Mouse (Mus musculus) cerebellum, adult 8-10 months (tissue): ENCODE measurements around the gene Zfp772.
"Not testable (repeated sequence)": the region's sequence is repeated elsewhere in the genome, so short reads cannot be mapped to it uniquely, and the experiment has no call there.

ENCODE experiments used
- DNase-seq: peaks from one replicate; pipeline ENCODE4 v3.0.0; 2022

Gene Zfp772

DNA sequence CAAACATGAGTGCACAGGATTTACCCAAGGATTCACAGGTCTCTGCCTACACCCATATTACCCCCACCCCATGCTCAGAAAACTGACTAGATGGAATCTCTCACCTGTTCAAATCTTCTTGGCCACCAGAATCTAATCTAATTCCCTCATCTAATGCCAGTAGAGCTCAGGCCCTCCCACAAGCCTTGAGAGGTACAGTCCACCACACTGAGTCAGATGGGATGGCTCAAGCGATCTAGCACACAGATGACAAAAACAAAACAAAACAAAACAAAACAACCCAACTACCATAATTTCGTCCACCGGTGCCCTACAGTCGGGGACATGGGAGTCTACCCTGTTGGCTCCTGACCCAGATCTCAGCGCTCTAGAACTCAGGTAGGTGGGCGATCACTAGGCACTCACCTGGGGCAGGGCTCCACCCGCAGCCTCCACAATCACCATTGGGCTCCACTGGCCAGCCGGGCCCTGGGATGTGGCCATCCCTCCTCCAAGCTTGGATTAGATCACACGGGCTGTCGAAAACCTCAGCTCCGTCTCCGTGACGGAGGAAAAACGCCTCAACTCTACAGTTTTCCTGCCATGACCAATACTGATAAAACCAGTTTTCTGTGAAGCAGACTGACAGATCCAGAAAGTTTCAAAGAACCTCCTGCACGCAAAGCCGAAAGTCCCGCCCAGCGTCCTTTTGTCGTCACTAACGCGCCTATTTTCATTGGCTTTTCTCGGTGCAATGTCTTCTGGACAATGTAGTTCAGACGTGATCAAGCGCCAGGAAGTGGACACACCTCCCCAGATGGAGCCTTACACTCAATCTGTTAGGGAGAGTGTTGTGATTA, at the start of gene Zfp772:
Gene Zfp772 (minus strand): TSS at position 686 of the 839 bp plus-strand sequence.
- DNase-seq = peak; percentile 39

GRCm38 (mm10) chr7:7247228-7247627, 37.4 kb upstream of the Zfp772 start, which contains the start of gene Vmn2r29:
Gene Vmn2r29, minus strand, starts transcription at chr7:7247328.
- not testable (repeated sequence) for DNase-seq

DNA sequence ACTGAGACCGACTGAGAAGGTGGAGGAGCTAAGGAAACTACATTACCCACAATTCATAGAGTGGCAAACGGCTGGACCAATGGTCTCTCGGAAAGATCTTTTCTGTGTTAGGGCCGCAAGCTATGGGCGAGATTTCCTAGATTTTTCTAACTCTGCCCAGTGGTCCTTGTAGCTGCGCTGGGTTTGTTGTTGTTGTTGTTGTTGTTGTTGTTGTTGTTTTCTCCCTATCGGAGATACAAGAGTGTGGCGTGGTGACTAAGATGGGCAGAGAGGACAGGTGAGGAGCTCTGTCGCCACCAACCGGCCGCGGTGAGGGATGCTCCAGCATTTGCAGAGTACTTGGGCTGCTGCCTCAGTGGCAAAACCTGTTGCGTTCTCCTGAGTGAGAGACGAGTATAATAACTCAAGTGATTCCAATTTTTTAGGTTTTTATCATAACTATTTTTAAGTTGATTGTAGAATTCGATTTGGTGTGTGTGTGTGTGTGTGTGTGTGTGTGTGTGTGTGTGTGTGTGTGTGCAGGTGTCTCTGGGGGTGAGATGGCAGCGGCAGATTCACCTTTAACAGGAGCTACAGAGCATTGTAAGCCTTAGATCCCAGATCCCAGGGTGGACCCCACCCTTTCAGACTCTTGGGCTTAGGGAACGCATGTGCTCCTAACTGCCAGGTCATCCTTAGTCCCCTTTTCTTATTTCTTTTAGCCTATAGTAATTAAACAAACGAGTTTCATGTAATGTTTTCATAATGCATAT, 21.4 kb downstream of the Zfp772 start:
- peak; percentile 70 for DNase-seq

DNA sequence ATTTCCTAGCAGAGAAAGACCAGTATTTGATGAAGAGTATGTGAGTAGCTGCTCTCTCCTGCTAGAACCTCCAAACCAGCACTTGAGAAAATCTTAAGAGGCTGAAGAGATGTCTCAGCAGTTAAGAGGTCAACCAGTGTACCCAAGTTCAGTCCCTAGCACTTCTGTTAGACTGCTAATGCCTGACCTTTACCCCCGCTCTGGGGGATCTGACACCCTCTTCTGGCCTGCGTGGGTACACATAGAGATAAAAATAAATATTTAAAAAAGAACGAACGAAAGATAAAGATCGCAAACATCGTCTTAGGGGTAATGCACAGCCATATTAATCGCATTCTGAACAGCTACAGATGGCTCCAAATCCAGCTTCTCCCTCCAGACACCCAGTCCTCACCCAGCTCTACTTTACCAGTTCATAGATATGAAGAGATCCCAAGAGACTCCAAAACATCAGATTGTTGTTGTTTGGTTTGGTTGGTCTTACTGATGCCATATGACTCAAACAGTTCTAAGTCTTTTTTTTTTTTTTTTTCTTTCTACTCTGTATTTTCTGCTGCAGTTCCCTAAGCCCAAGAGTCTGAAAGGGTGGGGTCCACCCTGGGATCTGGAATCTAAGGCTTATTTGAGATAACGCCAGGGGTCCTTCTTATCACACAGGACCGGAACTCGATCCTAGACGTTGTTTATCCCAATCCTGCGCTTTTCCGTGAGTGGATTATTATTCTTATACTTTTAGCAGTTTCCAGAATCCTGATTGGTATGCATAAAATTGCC, 22.2 kb downstream of the Zfp772 start:
- DNase-seq = no peak

DNA sequence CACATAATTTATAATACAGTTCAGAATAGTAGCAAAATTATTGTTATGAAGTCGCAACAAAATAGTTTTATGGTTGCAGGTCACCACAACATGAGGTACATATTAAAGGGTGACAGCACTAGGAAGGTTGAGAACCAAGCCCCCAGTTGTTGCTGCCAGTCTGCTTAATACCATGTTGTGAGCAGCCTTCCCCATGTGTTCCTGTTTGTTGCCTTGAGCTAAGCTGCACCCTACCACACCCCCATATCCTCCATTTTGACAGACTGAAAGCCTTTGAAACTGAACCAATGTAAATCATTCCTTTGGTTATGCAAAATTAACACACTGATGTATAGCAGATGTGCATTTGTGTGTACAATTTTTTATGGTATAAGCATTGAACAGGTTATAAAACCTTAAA, 23.9 kb downstream of the Zfp772 start:
- DNase-seq = no peak

- peak; percentile 68 for DNase-seq
Observed at GRCm38 (mm10) chr7:7171227-7172147, 38.3 kb downstream of the Zfp772 start, which contains the start of gene Zfp418. Gene Zfp418, plus strand, starts transcription at chr7:7171330.
